Mouse (Mus musculus) hindbrain, embryonic 13.5 days (tissue): ENCODE results near the gene Slc5a10. TPM values are rescaled to one million over a fixed set of nuclear protein-coding genes. Genes with fewer than 3 reads are reported as not detected.
A peak's percentile ranks its signal among the peaks of the same experiment; 100 is the strongest.

Experiments used
- ATAC-seq: fragments of 200-750 bp; cut with Nextera tagmentation; 2 replicates; pipeline ENCODE4 v1.8.0; 2017; ENCODE audit warnings: moderate TSS enrichment; ENCODE audit not compliant: low FRiP score
- H3K27ac ChIP-seq: fragments of 300-500 bp; sonication (generic); 2 replicates; pipeline ENCODE4 v1.5.1; 2015; ENCODE audit warnings: inconsistent platforms, mild to moderate bottlenecking, moderate library complexity
- H3K27me3 ChIP-seq: fragments of 300-500 bp; sonication (generic); 2 replicates; pipeline ENCODE4 v1.6.1; 2015; ENCODE audit warnings: mild to moderate bottlenecking, inconsistent platforms
- H3K36me3 ChIP-seq: fragments of 300-500 bp; sonication (generic); 2 replicates; pipeline ENCODE4 v1.6.1; 2015; ENCODE audit warnings: mild to moderate bottlenecking, inconsistent platforms
- H3K4me1 ChIP-seq: fragments of 300-500 bp; sonication (generic); replicated peaks from 2 replicates; pipeline ENCODE4 v1.6.1; 2015; ENCODE audit warnings: inconsistent platforms
- H3K4me2 ChIP-seq: fragments of 300-500 bp; sonication (generic); 2 replicates; pipeline ENCODE4 v1.6.1; 2015; ENCODE audit warnings: inconsistent platforms, mild to moderate bottlenecking, moderate library complexity
- H3K4me3 ChIP-seq: fragments of 300-500 bp; sonication (generic); 2 replicates; pipeline ENCODE4 v1.5.1; 2015; ENCODE audit warnings: mild to moderate bottlenecking, inconsistent platforms
- H3K9ac ChIP-seq: fragments of 300-500 bp; sonication (generic); 2 replicates; pipeline ENCODE4 v1.6.1; 2015; ENCODE audit warnings: mild to moderate bottlenecking, inconsistent platforms
- H3K9me3 ChIP-seq: fragments of 300-500 bp; sonication (generic); 2 replicates; pipeline ENCODE4 v1.6.1; 2016; ENCODE audit warnings: inconsistent platforms
- WGBS: fragments of 180-500 bp; shearing (Covaris S2); methylation state at CpG from one replicate; pipeline ENCODE4 v1.1.7; 2015; 5-methylcytosine and 5-hydroxymethylcytosine counted together
- polyA plus RNA-seq: library from polyadenylated mRNA; unstranded; fragments of >200 nt; fragmentation: Nextera tagmentation; extraction: Ambion mirVana; gene quantifications from 2 replicates; pipeline ENCODE4 v1.2.1, GENCODE M21; 2015

The Slc5a10 gene
- polyA plus RNA-seq, 1 experiment from 2014 or later, result not detected

DNA sequence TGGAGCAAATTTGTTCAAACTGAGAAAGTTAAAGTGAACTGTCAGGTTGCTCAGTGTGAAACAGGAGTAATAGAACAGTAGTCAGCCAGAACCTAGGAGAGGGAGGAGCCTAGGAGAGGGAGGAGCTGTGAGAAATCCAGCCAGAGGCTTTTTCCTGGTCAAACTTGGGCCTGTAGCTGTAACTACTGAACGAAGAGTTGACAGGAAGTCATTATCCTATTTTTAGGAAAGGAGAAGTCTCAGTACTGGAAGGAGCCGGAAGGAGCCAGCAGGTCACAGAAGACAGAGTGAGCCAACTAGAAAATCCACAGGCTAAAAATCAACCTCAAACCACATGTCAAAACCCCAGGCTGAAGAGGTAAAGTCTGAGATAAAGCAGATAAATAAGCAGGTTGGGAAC, 7.4 kb upstream of the Slc5a10 start:
- no peaks in the 10 kb centered on the region for H3K9me3 ChIP-seq
- H3K36me3 ChIP-seq, result peaks cover 66% of the 10 kb centered on the region
- H3K9ac ChIP-seq, result no peak overlapping the region
- H3K27me3 ChIP-seq, result no peaks in the 10 kb centered on the region
- no peak overlapping the region for H3K4me3 ChIP-seq
- no peak overlapping the region for H3K4me2 ChIP-seq
- WGBS, result 85% methylated on average over 2 of the region's 2 CpGs
- no peak overlapping the region for H3K27ac ChIP-seq
- H3K4me1 ChIP-seq, result no peaks in the 10 kb centered on the region
- ATAC-seq, result no peak

DNA sequence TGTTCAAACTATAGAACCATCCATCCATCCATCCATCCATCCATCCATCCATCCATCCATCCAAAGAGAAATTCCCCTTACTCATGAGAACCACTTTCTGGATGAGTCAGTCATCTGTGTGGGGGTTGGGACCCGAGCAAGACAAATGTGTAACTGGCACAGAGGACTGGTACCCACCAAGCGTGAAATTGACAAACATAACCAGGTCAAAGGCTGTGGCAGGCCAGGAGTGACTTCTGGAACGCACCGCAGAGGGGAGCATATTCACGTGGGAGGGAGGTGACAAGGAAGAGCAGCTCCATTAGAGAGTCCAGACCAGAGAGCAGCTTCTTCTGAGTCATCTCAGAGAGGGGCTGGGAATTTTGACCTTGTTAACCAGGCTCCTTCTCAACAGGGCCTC, 1.5 kb upstream of the Slc5a10 start:
- peaks cover 9% of the 10 kb centered on the region for H3K4me1 ChIP-seq
- no peak overlapping the region for H3K9ac ChIP-seq
- peaks cover 13% of the 10 kb centered on the region for H3K36me3 ChIP-seq
- H3K9me3 ChIP-seq, result no peaks in the 10 kb centered on the region
- WGBS, result 47% methylated on average over 5 of the region's 5 CpGs
- H3K27ac ChIP-seq, result no peak overlapping the region
- no peak for ATAC-seq
- H3K4me3 ChIP-seq, result no peak overlapping the region
- H3K4me2 ChIP-seq, result no peak overlapping the region
- H3K27me3 ChIP-seq, result no peaks in the 10 kb centered on the region

DNA sequence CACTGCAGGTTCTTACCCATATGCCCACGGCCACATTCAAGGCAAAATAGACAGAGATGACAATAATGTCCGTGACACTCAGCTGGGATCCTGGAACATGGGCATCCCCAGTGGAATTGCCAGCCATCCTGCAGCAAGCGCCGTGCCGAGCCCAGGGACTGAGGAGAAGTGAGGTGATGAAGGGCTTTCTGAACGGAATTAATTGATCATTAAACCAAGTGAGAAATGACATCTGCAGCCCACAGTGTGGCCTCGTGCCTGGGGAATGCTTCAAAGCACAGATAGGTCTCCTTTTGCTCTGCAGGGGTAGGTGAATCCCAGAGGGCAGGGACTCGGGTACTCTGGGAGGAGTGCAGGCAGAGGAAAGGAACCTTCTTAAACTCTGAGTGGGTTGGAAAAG, 800 bp downstream of the Slc5a10 start:
- H3K9me3 ChIP-seq, result no peaks in the 10 kb centered on the region
- H3K4me3 ChIP-seq, result no peak overlapping the region
- no peaks in the 10 kb centered on the region for H3K27me3 ChIP-seq
- WGBS, result 53% methylated on average over 8 of the region's 8 CpGs
- no peaks in the 10 kb centered on the region for H3K36me3 ChIP-seq
- no peak overlapping the region for H3K9ac ChIP-seq
- no peak overlapping the region for H3K27ac ChIP-seq
- peaks cover 11% of the 10 kb centered on the region for H3K4me1 ChIP-seq
- H3K4me2 ChIP-seq, result no peak overlapping the region
- no peak for ATAC-seq

DNA sequence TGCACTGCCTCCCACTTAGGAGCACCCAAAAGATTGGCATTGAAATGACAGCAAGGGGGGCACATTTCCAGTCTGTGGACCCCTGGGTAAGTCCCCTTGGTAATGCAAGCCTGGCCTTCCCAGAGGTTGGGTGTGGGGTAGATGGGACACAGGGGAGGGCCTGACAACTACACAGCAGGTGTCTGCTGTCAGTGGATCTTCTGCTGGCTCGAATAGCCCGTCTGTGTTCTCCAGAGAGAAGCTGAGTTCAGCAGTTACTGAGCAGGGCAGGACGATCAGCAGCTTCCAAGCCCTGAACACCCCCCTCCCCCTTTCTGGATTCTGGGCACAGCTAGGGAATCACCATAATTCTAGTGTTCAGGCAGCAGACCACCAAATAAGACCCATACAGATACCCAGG, 1.2 kb downstream of the Slc5a10 start:
- Histone ChIP-seq H3K4me1 (peaks cover 12% of the 10 kb centered on the region), H3K9ac (no peak overlapping the region), H3K9me3 (no peaks in the 10 kb centered on the region), H3K36me3 (no peaks in the 10 kb centered on the region), H3K4me2 (no peak overlapping the region), H3K27me3 (peaks cover under 1% of the 10 kb centered on the region; the same call in 1 of the 2 replicates), H3K4me3 (no peak overlapping the region), H3K27ac (no peak overlapping the region)
- ATAC-seq, result no peak
- 40% methylated on average over 3 of the region's 3 CpGs for WGBS

DNA sequence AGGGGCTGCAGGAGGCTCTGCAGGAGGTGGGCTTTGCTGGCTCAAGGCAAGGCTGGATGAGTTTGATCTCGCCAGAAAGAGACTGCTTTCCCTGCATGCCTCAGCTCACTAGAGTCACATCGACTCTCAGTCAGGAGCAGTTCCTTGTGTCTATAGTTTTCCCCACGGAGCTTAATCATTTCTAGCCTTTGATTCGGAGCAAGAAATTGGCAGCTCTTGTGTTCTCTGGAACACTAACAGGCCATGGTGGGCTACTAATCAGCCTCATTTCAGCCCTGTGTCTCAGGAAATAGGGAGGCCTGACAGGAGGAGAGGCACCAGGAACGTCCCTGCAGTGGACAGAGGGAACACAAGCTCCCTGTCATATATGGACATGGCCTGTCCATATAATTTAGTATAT, 2.6 kb downstream of the Slc5a10 start:
- ATAC-seq, result no peak
- Histone ChIP-seq H3K4me3 (no peak overlapping the region), H3K36me3 (no peaks in the 10 kb centered on the region), H3K27ac (no peak overlapping the region), H3K4me1 (peaks cover 12% of the 10 kb centered on the region), H3K9me3 (no peaks in the 10 kb centered on the region), H3K9ac (no peak overlapping the region), H3K4me2 (no peak overlapping the region), H3K27me3 (peaks cover 5% of the 10 kb centered on the region; the same call in 1 of the 2 replicates)
- WGBS, result 67% methylated on average over 5 of the region's 5 CpGs

DNA sequence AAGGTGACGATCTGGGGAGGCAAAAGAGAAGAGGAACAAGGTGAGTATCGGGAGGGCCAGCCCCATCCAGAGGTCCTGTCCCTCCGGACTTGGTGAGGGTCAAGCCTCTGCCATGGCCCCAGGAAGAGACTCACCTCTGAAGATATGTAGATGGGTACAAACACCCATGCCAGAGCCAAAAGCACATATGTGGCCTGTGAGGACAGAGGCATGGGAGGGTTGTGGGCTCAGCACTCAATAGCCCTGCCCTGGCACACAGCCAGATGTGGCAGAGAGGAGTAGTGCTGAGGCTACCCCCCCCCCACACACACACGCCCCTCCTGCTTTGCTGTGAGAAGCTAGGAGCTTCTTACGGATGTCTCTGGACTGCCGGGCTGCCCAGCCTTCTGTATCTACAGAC, 5.5 kb downstream of the Slc5a10 start:
- Histone ChIP-seq H3K27ac (no peak overlapping the region), H3K4me1 (peaks cover 12% of the 10 kb centered on the region), H3K4me3 (no peak overlapping the region), H3K9me3 (no peaks in the 10 kb centered on the region), H3K27me3 (peaks cover 5% of the 10 kb centered on the region; the same call in 1 of the 2 replicates), H3K9ac (no peak overlapping the region; the same call in 1 of the 2 replicates), H3K4me2 (no peak overlapping the region), H3K36me3 (no peaks in the 10 kb centered on the region)
- peak; percentile 72 for ATAC-seq
- 70% methylated on average over 6 of the region's 6 CpGs for WGBS

DNA sequence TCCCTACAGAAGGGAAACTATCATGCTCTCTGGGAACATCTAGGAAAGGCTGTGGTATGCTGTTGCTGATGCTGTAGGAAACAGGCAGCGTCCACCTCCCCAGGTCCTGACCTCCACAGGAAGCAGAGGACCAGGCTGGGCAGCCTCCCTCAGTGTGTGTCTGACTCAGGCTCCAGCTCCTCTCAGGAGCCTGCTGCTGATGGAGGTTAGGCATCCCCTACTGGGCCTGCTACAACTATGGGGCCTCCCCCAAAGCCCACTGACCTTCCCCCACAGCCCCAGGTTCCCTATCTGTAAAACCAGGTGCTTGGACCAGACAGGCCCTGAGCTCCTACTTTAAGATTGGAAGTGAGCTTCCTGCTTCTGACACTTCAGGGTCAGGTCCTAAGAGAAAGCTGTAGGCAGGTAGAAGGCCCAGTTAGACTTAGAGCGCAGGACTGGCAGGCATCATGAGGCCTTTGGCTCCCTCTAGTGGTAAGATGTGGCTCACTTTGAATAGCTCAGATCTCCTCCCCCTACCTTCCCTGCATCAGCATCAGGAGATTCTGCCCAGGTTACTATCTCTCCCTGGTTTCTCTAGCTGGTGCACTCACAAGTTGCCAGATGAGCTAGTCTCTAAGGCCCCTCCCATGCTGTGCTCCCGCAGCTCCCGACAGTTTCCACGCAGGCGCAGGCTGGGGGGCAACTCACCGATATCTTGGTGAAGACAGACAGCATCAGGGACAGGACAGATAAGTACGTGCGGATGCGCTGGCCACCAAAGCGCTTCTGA, 6.1 kb downstream of the Slc5a10 start:
- Histone ChIP-seq H3K27ac (no peak overlapping the region), H3K9ac (no peak overlapping the region; the same call in 1 of the 2 replicates), H3K9me3 (no peaks in the 10 kb centered on the region), H3K27me3 (peaks cover 5% of the 10 kb centered on the region; the same call in 1 of the 2 replicates), H3K4me2 (no peak overlapping the region), H3K36me3 (no peaks in the 10 kb centered on the region), H3K4me3 (no peak overlapping the region), H3K4me1 (peaks cover 7% of the 10 kb centered on the region)
- peak; percentile 84 for ATAC-seq
- WGBS, result 51% methylated on average over 11 of the region's 11 CpGs

DNA sequence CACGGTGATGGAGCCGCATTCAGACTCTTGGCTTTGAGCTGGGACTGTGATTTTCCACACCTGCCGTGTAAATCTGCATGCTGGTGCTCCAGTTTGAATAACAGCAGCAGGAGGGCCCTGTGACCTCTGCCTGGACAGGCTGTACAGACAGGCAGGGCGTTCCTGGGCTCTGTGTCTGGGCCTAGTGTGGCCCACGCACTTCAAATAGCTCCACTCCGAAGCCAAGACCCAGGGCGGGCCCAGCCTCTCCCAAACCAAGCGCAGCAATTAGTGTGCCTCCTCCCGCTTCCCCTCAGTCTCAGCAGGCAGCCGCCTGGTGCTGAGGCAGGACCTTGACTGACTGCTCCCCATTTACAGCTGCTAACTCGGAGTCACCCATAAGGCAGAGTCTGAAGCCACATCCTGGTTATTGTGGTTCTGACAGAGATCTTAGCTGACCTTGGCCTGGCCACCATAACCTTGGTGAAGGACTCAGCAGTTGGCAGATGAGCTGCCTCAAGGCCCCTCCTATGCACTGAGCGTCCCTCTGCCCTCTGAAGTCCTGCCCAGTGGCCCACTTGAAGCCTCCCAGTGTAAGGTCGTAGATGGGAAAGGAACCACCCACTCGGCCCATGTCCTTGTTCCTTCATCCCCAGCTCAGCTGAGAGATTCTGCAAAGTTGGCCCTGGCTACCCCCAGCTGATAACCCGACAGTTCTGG, 7.3 kb downstream of the Slc5a10 start:
- H3K36me3 ChIP-seq, result no peaks in the 10 kb centered on the region
- H3K4me2 ChIP-seq, result no peak overlapping the region
- H3K4me3 ChIP-seq, result no peak overlapping the region
- peak overlapping the region; percentile 51; the same call in 1 of the 2 replicates for H3K9ac ChIP-seq
- H3K27ac ChIP-seq, result no peak overlapping the region
- WGBS, result 56% methylated on average over 15 of the region's 15 CpGs
- no peak for ATAC-seq
- H3K27me3 ChIP-seq, result peaks cover 5% of the 10 kb centered on the region; the same call in 1 of the 2 replicates
- 0 out of 2 replicates have a peak, but pooled peaks cover 3% of the 10 kb centered on the region for H3K4me1 ChIP-seq
- H3K9me3 ChIP-seq, result no peaks in the 10 kb centered on the region

DNA sequence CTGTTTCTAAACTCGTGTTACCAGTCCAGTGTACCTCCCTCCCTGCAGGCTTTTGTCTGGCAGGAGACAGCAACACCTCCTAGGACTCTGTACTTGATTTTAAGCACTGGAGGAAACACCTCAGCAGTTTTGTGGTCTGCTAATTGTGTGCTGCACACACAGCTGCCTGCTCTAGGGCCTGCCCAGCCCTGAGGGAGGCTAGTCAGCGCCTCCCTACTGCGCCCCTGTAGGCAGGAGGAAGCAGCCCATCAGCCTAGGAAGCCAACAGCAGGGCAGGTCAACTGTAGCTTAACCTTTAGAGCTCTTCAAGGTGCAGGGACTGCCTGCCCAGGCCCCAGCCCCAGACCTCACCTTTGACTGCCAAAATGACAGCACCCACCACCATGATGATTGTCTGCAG, 11.7 kb downstream of the Slc5a10 start:
- H3K36me3 ChIP-seq, result no peaks in the 10 kb centered on the region
- H3K4me1 ChIP-seq, result no peaks in the 10 kb centered on the region
- no peak overlapping the region for H3K4me3 ChIP-seq
- 72% methylated on average over 3 of the region's 3 CpGs for WGBS
- no peak for ATAC-seq
- no peak overlapping the region for H3K4me2 ChIP-seq
- no peaks in the 10 kb centered on the region for H3K9me3 ChIP-seq
- H3K27me3 ChIP-seq, result peaks cover 3% of the 10 kb centered on the region; the same call in 1 of the 2 replicates
- H3K27ac ChIP-seq, result no peak overlapping the region
- no peak overlapping the region for H3K9ac ChIP-seq

DNA sequence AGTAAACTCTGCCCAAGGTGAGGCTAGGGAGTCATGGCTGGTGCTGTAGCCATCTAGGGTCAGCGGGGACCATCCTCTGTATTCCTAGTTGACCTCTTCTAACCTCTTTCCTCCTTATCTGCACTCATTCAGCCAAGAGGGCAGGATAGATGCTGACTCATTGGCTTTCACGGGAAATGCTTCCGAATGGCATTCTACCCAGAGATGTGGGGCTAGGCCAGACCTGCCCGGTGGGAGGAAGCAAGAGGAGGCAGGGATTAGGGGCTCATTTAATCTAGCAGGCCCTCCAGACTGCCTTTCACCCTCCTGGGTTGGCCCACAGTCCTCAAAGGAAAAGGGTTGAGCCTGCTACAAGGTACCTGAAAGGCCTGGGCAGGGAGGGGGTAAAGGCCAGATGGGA, 14.4 kb downstream of the Slc5a10 start:
- no peaks in the 10 kb centered on the region for H3K9me3 ChIP-seq
- H3K27ac ChIP-seq, result no peak overlapping the region
- WGBS, result 72% methylated on average over 4 of the region's 4 CpGs
- H3K4me3 ChIP-seq, result no peak overlapping the region
- H3K9ac ChIP-seq, result no peak overlapping the region
- H3K27me3 ChIP-seq, result peaks cover 5% of the 10 kb centered on the region; the same call in 1 of the 2 replicates
- H3K4me1 ChIP-seq, result 0 out of 2 replicates have a peak, but pooled peaks cover 4% of the 10 kb centered on the region
- ATAC-seq, result no peak
- no peak overlapping the region for H3K4me2 ChIP-seq
- no peaks in the 10 kb centered on the region for H3K36me3 ChIP-seq

DNA sequence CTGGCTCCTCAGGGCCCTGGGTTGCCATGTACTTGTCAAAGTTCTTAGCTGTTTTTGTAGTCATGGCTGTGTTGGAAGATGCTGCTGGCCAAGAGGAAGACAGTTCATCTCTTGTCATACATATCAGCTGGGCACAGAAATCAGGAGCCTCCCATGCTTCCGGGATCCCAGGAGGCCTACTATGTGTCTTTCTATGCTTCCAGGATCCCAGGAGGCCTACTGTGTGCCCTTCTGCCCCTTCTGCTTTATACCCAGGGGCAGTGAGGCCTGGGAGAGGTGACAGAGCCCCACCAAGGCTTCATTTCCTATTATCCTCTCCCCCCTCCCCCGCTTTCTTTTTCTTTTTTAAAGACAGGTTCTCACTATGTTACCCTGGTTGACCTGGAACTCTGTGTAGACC, 15.0 kb downstream of the Slc5a10 start:
- Histone ChIP-seq H3K27me3 (peaks cover 10% of the 10 kb centered on the region; the same call in 1 of the 2 replicates), H3K4me2 (no peak overlapping the region), H3K4me3 (no peak overlapping the region), H3K36me3 (no peaks in the 10 kb centered on the region), H3K4me1 (peaks cover 6% of the 10 kb centered on the region; the same call in 1 of the 2 replicates), H3K27ac (no peak overlapping the region), H3K9ac (no peak overlapping the region), H3K9me3 (no peaks in the 10 kb centered on the region)
- no peak for ATAC-seq
- WGBS, result 95% methylated on average over 2 of the region's 2 CpGs

DNA sequence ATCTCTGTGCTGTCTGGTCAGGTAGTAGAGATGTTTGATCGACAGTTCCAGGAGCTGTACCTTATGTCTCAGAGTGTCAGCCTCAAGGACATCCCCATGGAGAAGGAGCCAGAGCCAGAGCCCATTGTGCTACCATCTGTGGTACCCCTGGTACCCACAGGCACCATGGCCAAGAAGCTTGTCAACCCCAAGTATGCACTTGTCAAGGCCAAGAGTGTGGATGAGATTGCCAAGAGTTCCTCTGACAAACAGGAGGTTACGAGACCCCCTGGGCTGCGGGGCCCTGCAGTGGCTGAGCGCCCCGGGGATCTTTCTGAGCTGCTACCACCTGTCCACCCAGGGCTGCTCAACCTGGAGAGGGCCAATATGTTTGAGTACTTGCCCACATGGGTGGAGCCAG, 18.1 kb downstream of the Slc5a10 start:
- Histone ChIP-seq H3K9me3 (no peaks in the 10 kb centered on the region), H3K4me1 (peaks cover 16% of the 10 kb centered on the region), H3K9ac (no peak overlapping the region), H3K4me2 (no peak overlapping the region), H3K4me3 (no peak overlapping the region), H3K27ac (no peak overlapping the region), H3K27me3 (peaks cover 10% of the 10 kb centered on the region; the same call in 1 of the 2 replicates), H3K36me3 (no peaks in the 10 kb centered on the region)
- no peak for ATAC-seq
- WGBS, result 97% methylated on average over 5 of the region's 5 CpGs
